Mouse (Mus musculus) E14TG2a.4 (cell line): Measurements from ENCODE around the gene Far2.

ENCODE experiments used
- CTCF ChIP-seq: conservative IDR thresholded peaks from 2 replicates; pipeline ENCODE4 v1.5.1; 2014; ENCODE audit warnings: low read length
- NANOG ChIP-seq: IDR thresholded peaks from 2 replicates; pipeline ENCODE4 v1.6.1; 2014; ENCODE audit warnings: borderline replicate concordance, low read length, mixed read lengths

- TF ChIP-seq CTCF = no peak
- no peak for TF ChIP-seq NANOG
Measured at GRCm38 (mm10) chr6:148222686-148223085, 175.6 kb downstream of the Far2 start.
